Mouse (Mus musculus) embryonic fibroblast, embryonic 13.5 days (primary cell): ENCODE data around the gene Rhebl1.

Source experiments
- CTCF ChIP-seq: IDR thresholded peaks from 2 replicates; pipeline ENCODE4 v1.5.1; 2011; ENCODE audit warnings: mild to moderate bottlenecking, control low read depth, low read length, moderate library complexity, borderline replicate concordance; ENCODE audit not compliant: insufficient read depth
- POLR2A ChIP-seq: IDR thresholded peaks from 2 replicates; pipeline ENCODE4 v1.6.1; 2011; ENCODE audit warnings: low read depth, mild to moderate bottlenecking, control low read depth, low read length, moderate library complexity

DNA sequence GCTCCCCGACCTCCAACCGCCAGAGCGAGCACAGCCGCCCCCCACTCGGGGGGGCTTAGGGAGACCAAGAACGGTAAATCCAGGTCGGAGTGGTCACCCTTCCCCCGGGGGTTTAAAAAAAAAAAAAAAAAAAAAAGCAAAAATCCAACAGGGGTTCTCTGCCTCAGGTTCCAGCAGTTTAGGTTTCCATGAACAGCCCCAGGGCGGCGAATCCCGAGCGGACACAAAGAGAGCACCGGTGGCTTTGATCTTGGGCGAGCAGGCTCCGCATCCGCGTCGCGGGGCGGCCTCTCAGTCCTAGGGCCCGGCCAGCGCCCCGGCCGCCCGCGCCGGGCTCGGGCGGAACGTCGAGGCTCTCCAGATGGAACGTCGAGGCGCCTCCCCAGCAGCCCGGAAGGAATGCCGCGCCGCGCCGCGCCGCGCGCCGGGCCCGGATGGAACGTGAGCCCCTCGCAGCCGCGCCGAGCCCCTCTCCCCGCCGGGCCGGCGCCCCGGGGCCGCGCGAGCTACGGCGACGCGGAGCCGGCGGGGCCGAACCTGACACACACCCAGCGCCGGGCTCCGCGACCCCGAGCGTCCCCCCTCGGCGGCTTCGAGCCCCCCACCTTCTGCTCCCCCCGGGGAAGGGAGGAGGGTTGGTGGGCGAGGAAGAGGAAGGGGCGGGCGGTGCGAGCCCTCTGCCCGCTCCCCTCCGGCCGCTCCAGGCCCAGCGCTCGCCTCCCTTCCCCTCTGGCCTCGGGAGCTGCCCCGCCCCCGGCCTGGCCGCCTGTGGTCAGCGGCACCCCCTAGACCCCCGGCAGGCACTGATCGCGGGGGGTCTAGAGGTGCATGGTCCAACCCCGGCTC lies 23.0 kb downstream of the Rhebl1 start, which contains the start of gene Kmt2d:
- TF ChIP-seq CTCF (no peak), POLR2A (no peak)
